Mouse (Mus musculus) heart, adult 2 months (tissue): ENCODE measurements at regions not wholly inside any gene's neighbourhood (a gene's known extent, or its start where the extent isn't known, plus 50 kb on each side); places are given as distances from the start of the nearest gene placed in this dataset.

ENCODE experiments used
- CTCF ChIP-seq: fragments of 200-600 bp; IDR thresholded peaks from 2 replicates; pipeline ENCODE4 v1.8.1; 2022; ENCODE audit warnings: antibody characterized with exemption, mild to moderate bottlenecking, moderate library complexity
- POLR2A ChIP-seq: fragments of 200-500 bp; IDR thresholded peaks from 2 replicates; pipeline ENCODE4 v1.6.1; 2011; ENCODE audit warnings: mild to moderate bottlenecking, low read depth, low read length, control low read depth; ENCODE audit not compliant: insufficient read depth

GRCm38 (mm10) chr17:75768654-75769053, 216.9 kb upstream of the Fam98a start:
- peak; percentile 36 for TF ChIP-seq CTCF
- TF ChIP-seq POLR2A, result no peak
